Mouse (Mus musculus) stomach, postnatal 0 days (tissue): ENCODE measurements around the gene Ankrd39. TPM values are rescaled to one million over a fixed set of nuclear protein-coding genes. Genes with fewer than 3 reads are reported as not detected.

ENCODE experiments used
- ATAC-seq: fragments of 200-750 bp; cut with Nextera tagmentation; 2 replicates; pipeline ENCODE4 v1.8.0; 2017; ENCODE audit not compliant: low FRiP score, low TSS enrichment
- DNase-seq: peaks from one replicate; pipeline ENCODE4 v3.0.0-alpha.2; 2016; ENCODE audit warnings: low spot score
- H3K27ac ChIP-seq: fragments of 300-500 bp; sonication (generic); replicated peaks from 2 replicates; pipeline ENCODE4 v1.5.1; 2014; ENCODE audit warnings: mild to moderate bottlenecking, control low read depth
- H3K27me3 ChIP-seq: fragments of 300-500 bp; sonication (generic); 2 replicates; pipeline ENCODE4 v1.6.1; 2014; ENCODE audit warnings: low read length; ENCODE audit not compliant: control insufficient read depth, insufficient read depth
- H3K36me3 ChIP-seq: fragments of 300-500 bp; sonication (generic); 2 replicates; pipeline ENCODE4 v1.6.1; 2014; ENCODE audit warnings: low read length, mixed read lengths; ENCODE audit not compliant: control insufficient read depth, insufficient read depth
- H3K4me1 ChIP-seq: fragments of 300-500 bp; sonication (generic); replicated peaks from 2 replicates; pipeline ENCODE4 v1.6.1; 2014; ENCODE audit warnings: antibody characterized with exemption; ENCODE audit not compliant: control insufficient read depth, insufficient read depth
- H3K4me2 ChIP-seq: fragments of 300-500 bp; sonication (generic); replicated peaks from 2 replicates; pipeline ENCODE4 v1.6.1; 2014; ENCODE audit warnings: low read depth, mild to moderate bottlenecking, control low read depth, moderate library complexity
- H3K4me3 ChIP-seq: fragments of 300-500 bp; sonication (generic); 2 replicates; pipeline ENCODE4 v1.5.1; 2014; ENCODE audit warnings: low read depth, low read length, control low read depth
- H3K9ac ChIP-seq: fragments of 300-500 bp; sonication (generic); 2 replicates; pipeline ENCODE4 v1.6.1; 2014; ENCODE audit warnings: mild to moderate bottlenecking, low read length, control low read depth, mixed read lengths
- H3K9me3 ChIP-seq: fragments of 300-500 bp; sonication (generic); 2 replicates; pipeline ENCODE4 v1.6.1; 2016; ENCODE audit warnings: low read length; ENCODE audit not compliant: control insufficient read depth
- CTCF ChIP-seq: IDR thresholded peaks from 2 replicates; pipeline ENCODE4 v1.5.1; 2016; ENCODE audit warnings: antibody characterized with exemption, low read depth, mild to moderate bottlenecking, moderate library complexity
- EP300 ChIP-seq: optimal IDR thresholded peaks from 2 replicates; pipeline ENCODE3; 2016; ENCODE audit warnings: antibody characterized with exemption
- WGBS: fragments of 180-500 bp; shearing (Covaris S2); extraction: QIAGEN DNeasy Blood & Tissue Kit; methylation state at CpG from one replicate; pipeline ENCODE4 v1.1.7; 2014; 5-methylcytosine and 5-hydroxymethylcytosine counted together
- polyA plus RNA-seq: library from polyadenylated mRNA; unstranded; fragments of >200 nt; fragmentation: Nextera tagmentation; extraction: Ambion mirVana; gene quantifications from 2 replicates; pipeline ENCODE4 v1.2.1, GENCODE M21; 2015

Ankrd39 gene
- polyA plus RNA-seq, 1 experiment from 2014 or later: 19.5 TPM

- DNase-seq (peak; percentile 71), ATAC-seq (peak; percentile 59)
- Histone ChIP-seq H3K9me3 (no peaks in the 10 kb centered on the region), H3K36me3 (no peaks in the 10 kb centered on the region), H3K4me3 (peak overlapping the region; percentile 98), H3K4me2 (peak overlapping the region; percentile 96), H3K27me3 (no peaks in the 10 kb centered on the region), H3K27ac (peak overlapping the region; percentile 98), H3K9ac (peak overlapping the region; percentile 96), H3K4me1 (peaks cover 2% of the 10 kb centered on the region; the same call in 1 of the 2 replicates)
- TF ChIP-seq CTCF (peak; percentile 23; the same call in 1 of the 2 replicates), EP300 (no peak)
- under 1% methylated on average over 64 of the region's 126 CpGs for WGBS
These were observed 34.9 kb downstream of the Ankrd39 start for GRCm38 (mm10) chr1:36512089-36512965.

GRCm38 (mm10) chr1:36511289-36512021 lies 35.8 kb downstream of the Ankrd39 start, which contains the start of gene Cnnm3:
Cnnm3 (plus strand) TSS chr1:36511867.
- DNase-seq: peak; percentile 100
- 2% methylated on average over 50 of the region's 51 CpGs for whole genome bisulfite sequencing
- H3K27ac ChIP-seq: peak within 1 kb of the TSS; percentile 98
- ATAC-seq: peak; percentile 98
- no peaks in the 10 kb centered on the region for H3K36me3 ChIP-seq
- peak within 1 kb of the TSS; percentile 98 for H3K4me3 ChIP-seq
- TF ChIP-seq EP300: peak; percentile 94
- TF ChIP-seq CTCF: peak; percentile 65
- peak within 1 kb of the TSS; percentile 96 for H3K4me2 ChIP-seq
- H3K27me3 ChIP-seq: no peaks in the 10 kb centered on the region
- H3K4me1 ChIP-seq: peaks cover 2% of the 10 kb centered on the region; the same call in 1 of the 2 replicates
- no peaks in the 10 kb centered on the region for H3K9me3 ChIP-seq
- peak within 1 kb of the TSS; percentile 96 for H3K9ac ChIP-seq

- Histone ChIP-seq H3K9ac (no peak overlapping the region), H3K4me3 (no peak overlapping the region), H3K27me3 (no peaks in the 10 kb centered on the region), H3K27ac (no peak overlapping the region), H3K4me2 (no peak overlapping the region), H3K36me3 (no peaks in the 10 kb centered on the region), H3K4me1 (no peaks in the 10 kb centered on the region; the same call in 1 of the 2 replicates), H3K9me3 (no peaks in the 10 kb centered on the region)
- 60% methylated on average over 5 of the region's 5 CpGs for WGBS
- no peak for ATAC-seq
- no peak for TF ChIP-seq EP300
- TF ChIP-seq CTCF: no peak
- no peak for DNase-seq
These were observed 39.0 kb downstream of the Ankrd39 start for GRCm38 (mm10) chr1:36508238-36508637.

GRCm38 (mm10) chr1:36501261-36501660 lies 46.0 kb downstream of the Ankrd39 start:
- Histone ChIP-seq H3K9me3 (no peaks in the 10 kb centered on the region), H3K27me3 (no peaks in the 10 kb centered on the region), H3K36me3 (peaks cover 2% of the 10 kb centered on the region; the same call in 1 of the 2 replicates), H3K4me2 (no peak overlapping the region), H3K9ac (no peak overlapping the region), H3K27ac (no peak overlapping the region), H3K4me1 (no peaks in the 10 kb centered on the region), H3K4me3 (no peak overlapping the region)
- 4% methylated on average over 3 of the region's 3 CpGs for WGBS
- TF ChIP-seq CTCF (peak; percentile 96), EP300 (no peak)
- DNase-seq (peak; percentile 84), ATAC-seq (peak; percentile 52)

GRCm38 (mm10) chr1:36497312-36497711 lies 49.9 kb downstream of the Ankrd39 start:
- H3K4me3 ChIP-seq: no peak overlapping the region
- no peak overlapping the region for H3K27ac ChIP-seq
- DNase-seq (no peak), ATAC-seq (no peak)
- H3K4me1 ChIP-seq: 0 out of 2 replicates have a peak, but pooled peaks cover 2% of the 10 kb centered on the region
- H3K36me3 ChIP-seq: peaks cover 2% of the 10 kb centered on the region; the same call in 1 of the 2 replicates
- no peak overlapping the region for H3K4me2 ChIP-seq
- 81% methylated on average over 2 of the region's 2 CpGs for WGBS
- H3K27me3 ChIP-seq: no peaks in the 10 kb centered on the region
- TF ChIP-seq CTCF: no peak
- TF ChIP-seq EP300: no peak
- H3K9me3 ChIP-seq: no peaks in the 10 kb centered on the region
- no peak overlapping the region for H3K9ac ChIP-seq
